Mouse (Mus musculus) MEL (cell line): Measurements from ENCODE around the gene Cdkn2d. TPM values are rescaled to one million over a fixed set of nuclear protein-coding genes. Genes with fewer than 3 reads are reported as not detected.

Experiments
- GATA1 ChIP-seq: IDR thresholded peaks from 2 replicates; pipeline ENCODE4 v1.6.1; 2011; ENCODE audit warnings: low read depth, low read length, improper control_type of control experiment
- MAX ChIP-seq: IDR thresholded peaks from 2 replicates; pipeline ENCODE4 v1.6.1; 2011; ENCODE audit warnings: low read length, improper control_type of control experiment
- MAZ ChIP-seq: IDR thresholded peaks from 2 replicates; pipeline ENCODE4 v1.6.1; 2012; ENCODE audit warnings: low read depth, mild to moderate bottlenecking, inconsistent platforms, low read length, improper control_type of control experiment
- POLR2AphosphoS2 ChIP-seq: IDR thresholded peaks from 2 replicates; pipeline ENCODE4 v1.6.1; 2011; ENCODE audit warnings: low read length, improper control_type of control experiment
- ZKSCAN1 ChIP-seq: IDR thresholded peaks from 2 replicates; pipeline ENCODE4 v1.6.1; 2012; ENCODE audit warnings: low read depth, mild to moderate bottlenecking, inconsistent platforms, low read length, improper control_type of control experiment, moderate library complexity
- polyA plus RNA-seq, 2 experiments: library from polyadenylated mRNA; stranded (reverse) in 1 of 2; unstranded in 1 of 2; fragments of >175 nt in 1 of 2; fragments of >200 nt in 1 of 2; gene quantifications; 2 replicates each; pipeline versions ENCODE4 v1.2.1 to v1.2.4; 2012; ENCODE audit warnings: low replicate concordance in 2 of 2, low read depth in 1 of 2; ENCODE audit not compliant: insufficient read length in 2 of 2, insufficient read depth in 1 of 2, missing spikeins in 1 of 2
- total RNA-seq: library from RNA; depleted of rRNA; stranded (reverse); fragments of 300-350 nt; gene quantifications from 2 replicates; pipeline ENCODE4 v1.2.3, GENCODE M21; 2012; rRNA removed

Cdkn2d gene
- total and polyA plus RNA-seq, 3 experiments, result 40.1 to 67.9 TPM; not detected in 1

GRCm38 (mm10) chr9:21238733-21239464 is 52.3 kb downstream of the Cdkn2d start, which contains the start of gene Keap1 (continued):
- TF ChIP-seq POLR2AphosphoS2, result peak; percentile 72
- no peak for TF ChIP-seq GATA1
- peak; percentile 55 for TF ChIP-seq MAX
- peak; percentile 98 for TF ChIP-seq MAZ
- no peak for TF ChIP-seq ZKSCAN1

Other genes starting within 250 kb of the Cdkn2d start
- gene Zglp1, start 224.3 kb downstream of the Cdkn2d start, total RNA-seq, result 1.1 and 1.5 TPM in 2 replicates
- 1 to 10 TPM in 1 of 2 experiments, not detected in 1; 8.0 TPM for gene Zglp1, start 224.3 kb downstream of the Cdkn2d start, polyA plus RNA-seq
- gene Gm49373, start 218.3 kb downstream of the Cdkn2d start, total RNA-seq, result 4.6 and 6.4 TPM in 2 replicates
- 1 to 10 TPM in 1 of 2 experiments, not detected in 1; 8.3 TPM for gene Gm49373, start 218.3 kb downstream of the Cdkn2d start, polyA plus RNA-seq
- gene Fdx1l, start 217.8 kb downstream of the Cdkn2d start, total RNA-seq, result 198 and 247 TPM in 2 replicates
- gene Fdx1l, start 217.8 kb downstream of the Cdkn2d start, polyA plus RNA-seq, result 100 to 1,000 TPM; 305 to 361 TPM
- gene Gm38431, start 199.4 kb downstream of the Cdkn2d start, total RNA-seq, result 42.1 and 47.8 TPM in 2 replicates
- gene Gm38431, start 199.4 kb downstream of the Cdkn2d start, polyA plus RNA-seq, result 100 to 1,000 TPM in 1 of 2 experiments, 10 to 100 TPM in 1; 38.9 to 191 TPM
- 50.0 and 60.1 TPM in 2 replicates for gene Raver1, start 199.4 kb downstream of the Cdkn2d start, total RNA-seq
- gene Raver1, start 199.4 kb downstream of the Cdkn2d start, polyA plus RNA-seq, result 100 to 1,000 TPM in 1 of 2 experiments, not detected in 1; 291 TPM
- gene Tyk2, start 160.2 kb downstream of the Cdkn2d start, total RNA-seq, result 43.8 and 45.6 TPM in 2 replicates
- 10 to 100 TPM in 1 of 2 experiments, not detected in 1; 63.3 TPM for gene Tyk2, start 160.2 kb downstream of the Cdkn2d start, polyA plus RNA-seq
- 751 and 779 TPM in 2 replicates for gene Cdc37, start 141.4 kb downstream of the Cdkn2d start, total RNA-seq
- 1,000 to 10,000 TPM in 1 of 2 experiments, 100 to 1,000 TPM in 1; 914 to 1,631 TPM for gene Cdc37, start 141.4 kb downstream of the Cdkn2d start, polyA plus RNA-seq
- 13.8 and 16.6 TPM in 2 replicates for gene Pde4a, start 125.7 kb downstream of the Cdkn2d start, total RNA-seq
- 10 to 100 TPM; 45.6 to 53.9 TPM for gene Pde4a, start 125.7 kb downstream of the Cdkn2d start, polyA plus RNA-seq
- gene Keap1, start 52.0 kb downstream of the Cdkn2d start, total RNA-seq, result 168 and 174 TPM in 2 replicates
- 100 to 1,000 TPM in 1 of 2 experiments, 10 to 100 TPM in 1; 67.5 to 171 TPM for gene Keap1, start 52.0 kb downstream of the Cdkn2d start, polyA plus RNA-seq
- 0.04 TPM in 1 of 2 replicates, not detected in the other for gene S1pr5, start 43.0 kb downstream of the Cdkn2d start, total RNA-seq
- gene S1pr5, start 43.0 kb downstream of the Cdkn2d start, polyA plus RNA-seq, result under 1 TPM in 1 of 2 experiments, not detected in 1; 0.08 TPM
- gene Atg4d, start 26.1 kb downstream of the Cdkn2d start, total RNA-seq, result 76.4 and 83.9 TPM in 2 replicates
- gene Atg4d, start 26.1 kb downstream of the Cdkn2d start, polyA plus RNA-seq, result 10 to 100 TPM in 1 of 2 experiments, not detected in 1; 99.7 TPM
- 175 and 199 TPM in 2 replicates for gene Kri1, start 3.4 kb downstream of the Cdkn2d start, total RNA-seq
- 100 to 1,000 TPM in 1 of 2 experiments, 10 to 100 TPM in 1; 76.1 to 233 TPM for gene Kri1, start 3.4 kb downstream of the Cdkn2d start, polyA plus RNA-seq
- gene Ap1m2, start 20.9 kb upstream of the Cdkn2d start, total RNA-seq, result 0.52 and 0.73 TPM in 2 replicates
- 1 to 10 TPM in 1 of 2 experiments, not detected in 1; 1.0 TPM for gene Ap1m2, start 20.9 kb upstream of the Cdkn2d start, polyA plus RNA-seq
- 27.3 and 30.7 TPM in 2 replicates for gene Slc44a2, start 29.3 kb upstream of the Cdkn2d start, total RNA-seq
- gene Slc44a2, start 29.3 kb upstream of the Cdkn2d start, polyA plus RNA-seq, result 100 to 1,000 TPM in 1 of 2 experiments, not detected in 1; 121 TPM
- gene Ilf3, start 76.5 kb upstream of the Cdkn2d start, total RNA-seq, result 210 and 235 TPM in 2 replicates
- gene Ilf3, start 76.5 kb upstream of the Cdkn2d start, polyA plus RNA-seq, result 100 to 1,000 TPM in 1 of 2 experiments, 10 to 100 TPM in 1; 67.4 to 519 TPM
- gene Qtrt1, start 120.4 kb upstream of the Cdkn2d start, total RNA-seq, result 173 and 199 TPM in 2 replicates
- gene Qtrt1, start 120.4 kb upstream of the Cdkn2d start, polyA plus RNA-seq, result 100 to 1,000 TPM in 1 of 2 experiments, not detected in 1; 244 TPM
- 110 and 117 TPM in 2 replicates for gene Dnm2, start 133.5 kb upstream of the Cdkn2d start, total RNA-seq
- gene Dnm2, start 133.5 kb upstream of the Cdkn2d start, polyA plus RNA-seq, result 100 to 1,000 TPM; 237 to 832 TPM
- gene Tmed1, start 218.8 kb upstream of the Cdkn2d start, total RNA-seq, result 128 and 146 TPM in 2 replicates
- gene Tmed1, start 218.8 kb upstream of the Cdkn2d start, polyA plus RNA-seq, result 10 to 100 TPM in 1 of 2 experiments, not detected in 1; 89.4 TPM
- gene AB124611, start 234.8 kb upstream of the Cdkn2d start, total RNA-seq, result 37.2 and 55.2 TPM in 2 replicates
- gene AB124611, start 234.8 kb upstream of the Cdkn2d start, polyA plus RNA-seq, result 10 to 100 TPM in 1 of 2 experiments, not detected in 1; 58.7 TPM